Mouse (Mus musculus) olfactory bulb, adult 2 months (tissue): ENCODE results near the gene Cym. TPM values are rescaled to one million over a fixed set of nuclear protein-coding genes. Genes with fewer than 3 reads are reported as not detected.

Experiments
- H3K27ac ChIP-seq: fragments of 200-500 bp; 2 replicates; pipeline ENCODE4 v1.5.1; 2012; ENCODE audit warnings: low read depth, low read length; ENCODE audit not compliant: insufficient read depth
- H3K4me1 ChIP-seq: fragments of 200-500 bp; 2 replicates; pipeline ENCODE4 v1.6.1; 2012; ENCODE audit warnings: low read length; ENCODE audit not compliant: control insufficient read depth, insufficient read depth
- H3K4me3 ChIP-seq: fragments of 200-500 bp; 2 replicates; pipeline ENCODE4 v1.5.1; 2012; ENCODE audit warnings: mild to moderate bottlenecking, low read depth, low read length, moderate library complexity; ENCODE audit not compliant: insufficient read depth
- CTCF ChIP-seq: fragments of 200-500 bp; IDR thresholded peaks from 2 replicates; pipeline ENCODE4 v1.5.1; 2012; ENCODE audit warnings: low read depth, mild to moderate bottlenecking, low read length, moderate library complexity; ENCODE audit not compliant: insufficient read depth
- POLR2A ChIP-seq: fragments of 200-500 bp; IDR thresholded peaks from 2 replicates; pipeline ENCODE4 v1.6.1; 2012; ENCODE audit warnings: mild to moderate bottlenecking, low read depth, low read length, moderate library complexity; ENCODE audit not compliant: insufficient read depth
- WGBS: fragments of 180-500 bp; shearing (Covaris S2); methylation state at CpG from one replicate; pipeline ENCODE4 v1.1.7; 2018; 5-methylcytosine and 5-hydroxymethylcytosine counted together
- polyA plus RNA-seq: library from polyadenylated mRNA; stranded (reverse); fragments of >200 nt; gene quantifications from 2 replicates; pipeline ENCODE4 v1.2.4, GENCODE M21; 2012; ENCODE audit warnings: low replicate concordance; ENCODE audit not compliant: missing spikeins, insufficient read depth, insufficient read length

Cym gene
- polyA plus RNA-seq = not detected in 2 replicates

GRCm38 (mm10) chr3:107221608-107222007 lies at the start of gene Cym:
Gene Cym (minus strand): TSS chr3:107221732.
- no peak within 1 kb of the TSS for H3K4me3 ChIP-seq
- TF ChIP-seq CTCF = no peak
- no peak for TF ChIP-seq POLR2A
- H3K27ac ChIP-seq = no peak within 1 kb of the TSS
- 88% methylated on average over 10 of the region's 10 CpGs for WGBS
- no peaks in the 10 kb centered on the region for H3K4me1 ChIP-seq

DNA sequence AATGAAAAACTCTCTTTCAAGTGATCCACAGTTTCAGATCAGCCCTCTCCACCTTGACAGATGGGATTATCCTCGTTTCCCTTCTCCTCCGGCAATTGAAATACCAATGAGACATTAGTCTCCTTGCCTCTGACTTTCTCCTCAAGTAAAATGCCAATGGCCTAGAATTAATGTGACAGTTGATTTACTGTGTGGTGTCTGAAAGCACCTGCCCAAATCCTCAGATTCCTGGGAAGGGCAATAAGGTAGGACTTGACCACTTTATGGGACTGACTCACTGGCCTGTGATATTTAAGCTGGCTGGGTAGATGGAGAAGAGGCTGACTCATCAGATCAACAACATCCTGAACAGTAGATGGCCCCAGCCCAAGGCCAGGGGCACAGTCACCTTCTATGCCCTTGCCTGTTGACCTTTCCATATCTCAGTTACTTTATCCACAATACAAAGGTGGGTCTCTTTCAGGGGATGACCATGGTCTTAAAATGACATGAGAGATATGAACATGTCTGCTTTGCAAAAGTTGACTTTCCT lies 45.3 kb upstream of the Cym start:
- Histone ChIP-seq H3K27ac (no peak overlapping the region), H3K4me3 (no peak overlapping the region), H3K4me1 (no peaks in the 10 kb centered on the region)
- WGBS = 79% methylated on average over 2 of the region's 2 CpGs
- TF ChIP-seq POLR2A = no peak
- TF ChIP-seq CTCF = no peak

- no peak for TF ChIP-seq CTCF
- no peak for TF ChIP-seq POLR2A
- Histone ChIP-seq H3K4me1 (peaks cover 12% of the 10 kb centered on the region), H3K4me3 (no peak overlapping the region), H3K27ac (peak overlapping the region; percentile 70; the same call in 1 of the 2 replicates)
- 49% methylated on average over 7 of the region's 7 CpGs for WGBS
These were observed 40.3 kb upstream of the Cym start for GRCm38 (mm10) chr3:107261851-107262165.

GRCm38 (mm10) chr3:107260956-107261850 lies 39.7 kb upstream of the Cym start:
- TF ChIP-seq CTCF (no peak), POLR2A (no peak)
- H3K27ac ChIP-seq = peak overlapping the region; percentile 70
- H3K4me1 ChIP-seq = peaks cover 16% of the 10 kb centered on the region
- 39% methylated on average over 8 of the region's 8 CpGs for WGBS
- no peak overlapping the region for H3K4me3 ChIP-seq

- Histone ChIP-seq H3K27ac (no peak overlapping the region), H3K4me3 (no peak overlapping the region), H3K4me1 (peaks cover 16% of the 10 kb centered on the region)
- no peak for TF ChIP-seq CTCF
- no peak for TF ChIP-seq POLR2A
- 26% methylated on average over 5 of the region's 5 CpGs for WGBS
These were observed 36.4 kb upstream of the Cym start for GRCm38 (mm10) chr3:107257924-107258323.

DNA sequence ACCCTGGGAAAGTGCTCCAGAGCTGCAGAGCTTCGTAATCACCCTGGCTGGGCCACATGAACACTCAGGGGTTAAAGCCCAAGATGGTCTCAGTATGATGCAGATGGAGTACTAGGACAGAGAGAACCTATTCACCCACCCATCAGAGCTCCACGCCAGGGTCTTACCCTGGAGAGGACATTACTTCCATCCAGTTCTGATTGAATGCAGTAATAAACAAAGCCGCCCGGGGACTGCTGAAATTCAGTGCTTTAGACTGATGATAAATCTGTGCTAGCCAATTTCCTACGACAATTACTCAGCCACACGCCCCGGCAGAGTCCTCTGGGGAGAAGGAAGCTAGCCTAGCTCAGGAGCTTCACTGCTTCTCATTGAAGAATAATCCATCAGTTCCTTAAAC lies 35.2 kb upstream of the Cym start:
- Histone ChIP-seq H3K4me1 (peaks cover 16% of the 10 kb centered on the region), H3K4me3 (no peak overlapping the region), H3K27ac (no peak overlapping the region)
- TF ChIP-seq CTCF = no peak
- TF ChIP-seq POLR2A = no peak
- 54% methylated on average over 7 of the region's 7 CpGs for WGBS

GRCm38 (mm10) chr3:107255992-107256391 lies 34.5 kb upstream of the Cym start:
- Histone ChIP-seq H3K4me1 (peaks cover 10% of the 10 kb centered on the region), H3K27ac (no peak overlapping the region), H3K4me3 (no peak overlapping the region)
- TF ChIP-seq CTCF (no peak), POLR2A (no peak)
- 95% methylated on average over 3 of the region's 3 CpGs for WGBS

DNA sequence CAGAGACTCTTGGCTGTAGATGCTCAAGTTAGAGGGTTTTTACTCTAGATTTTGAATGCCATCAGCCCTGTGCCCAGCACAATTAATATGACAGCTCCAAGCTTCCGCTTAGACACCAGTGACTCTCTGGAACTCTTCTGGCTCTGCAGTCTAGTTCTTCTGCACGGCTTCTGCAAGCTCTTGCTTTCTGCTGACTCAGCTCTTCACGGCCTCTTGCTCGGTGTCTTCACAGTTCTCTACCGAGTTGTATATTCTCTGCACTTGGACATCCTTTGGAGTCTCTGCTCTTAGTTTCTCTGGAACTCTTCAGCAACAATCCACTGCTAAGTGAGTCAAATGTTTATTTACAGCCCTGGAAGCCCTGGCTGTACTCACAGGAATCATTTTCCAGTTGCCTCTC lies 32.4 kb upstream of the Cym start:
- 76% methylated on average over 5 of the region's 5 CpGs for WGBS

GRCm38 (mm10) chr3:107252035-107252434 lies 30.5 kb upstream of the Cym start:
- WGBS = 74% methylated on average over 4 of the region's 4 CpGs
- TF ChIP-seq POLR2A (no peak), CTCF (no peak)
- Histone ChIP-seq H3K4me1 (peaks cover 3% of the 10 kb centered on the region; the same call in 1 of the 2 replicates), H3K27ac (no peak overlapping the region), H3K4me3 (no peak overlapping the region)

More for the DNA sequence above, 32.4 kb upstream of the Cym start:
- peaks cover 5% of the 10 kb centered on the region; the same call in 1 of the 2 replicates for H3K4me1 ChIP-seq
- TF ChIP-seq CTCF = no peak
- TF ChIP-seq POLR2A = no peak
- no peak overlapping the region for H3K4me3 ChIP-seq
- H3K27ac ChIP-seq = no peak overlapping the region
